Mouse (Mus musculus): Measurements from ENCODE around the gene Srms. TPM values are rescaled to one million over a fixed set of nuclear protein-coding genes. Genes with fewer than 3 reads are reported as not detected.
"Not testable (repeated sequence)": the region's sequence is repeated elsewhere in the genome, so short reads cannot be mapped to it uniquely, and the experiment has no call there.

Gene Srms
- polyA plus RNA-seq, 2 experiments from 2014 or later: 0.18 to 0.38 TPM

DNA sequence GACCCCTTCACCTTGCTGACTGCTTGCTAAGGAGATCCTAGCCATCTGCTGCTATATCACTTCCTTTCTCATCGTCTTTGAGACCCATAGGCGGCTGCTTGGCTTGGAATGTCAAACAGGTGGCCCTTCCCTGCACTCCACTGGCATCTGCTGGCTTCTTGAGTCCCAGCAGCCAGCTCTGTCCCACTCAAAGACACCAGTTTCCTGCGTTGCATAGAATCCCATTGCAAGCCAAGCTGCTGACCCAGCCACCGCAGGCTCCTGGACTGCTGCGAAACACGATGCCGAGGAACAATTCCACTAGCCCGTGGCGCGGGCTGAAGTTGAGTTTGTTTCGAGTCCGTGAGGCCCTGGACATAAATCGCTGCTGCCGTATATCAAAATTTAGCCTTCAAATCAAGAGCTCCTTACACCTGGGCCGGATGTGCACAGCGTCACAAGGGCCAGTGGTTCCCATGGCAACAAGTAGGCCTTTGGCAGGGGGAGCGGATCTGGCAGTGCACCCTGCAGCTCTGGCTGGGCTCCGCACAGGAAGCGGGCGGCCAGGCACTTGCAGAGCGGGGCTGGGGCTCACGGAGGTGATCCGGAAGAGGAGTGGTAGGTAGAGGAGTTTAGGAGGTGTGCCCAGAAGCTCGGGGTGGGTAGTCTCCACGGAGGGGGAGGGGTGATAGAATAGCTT is 6.7 kb upstream of the Srms start, which contains the start of gene Fndc11:
Fndc11 (plus strand) TSS at position 476 of the 679 bp plus-strand sequence.
- ATAC-seq: peak; percentile 100

GRCm38 (mm10) chr2:181218881-181219485 is 6.0 kb upstream of the Srms start:
- ATAC-seq: no peak

DNA sequence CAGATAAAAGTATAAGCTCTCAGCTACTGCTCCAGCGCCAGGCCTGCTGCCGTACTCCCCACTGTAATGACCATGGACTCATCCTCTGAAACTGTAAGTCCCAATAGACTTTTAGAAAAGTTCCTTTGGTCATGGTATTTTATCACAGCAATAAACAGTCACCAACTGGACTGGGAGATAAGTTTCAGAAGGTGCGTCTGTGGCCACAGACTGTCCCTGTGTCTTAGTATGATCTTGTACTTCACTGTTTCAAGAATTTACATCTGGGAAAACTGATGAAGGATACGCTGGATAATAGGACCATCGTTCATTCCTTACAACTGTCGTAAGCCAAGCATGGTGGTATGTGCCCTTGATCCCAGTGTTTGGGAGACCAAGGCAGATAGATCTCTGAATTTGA is 3.1 kb upstream of the Srms start:
- no peak for ATAC-seq

GRCm38 (mm10) chr2:181212389-181213020 is 480 bp downstream of the Srms start:
- ATAC-seq: peak; percentile 45

- no peak for ATAC-seq
Measured at GRCm38 (mm10) chr2:181206118-181206517, 6.9 kb downstream of the Srms start.

DNA sequence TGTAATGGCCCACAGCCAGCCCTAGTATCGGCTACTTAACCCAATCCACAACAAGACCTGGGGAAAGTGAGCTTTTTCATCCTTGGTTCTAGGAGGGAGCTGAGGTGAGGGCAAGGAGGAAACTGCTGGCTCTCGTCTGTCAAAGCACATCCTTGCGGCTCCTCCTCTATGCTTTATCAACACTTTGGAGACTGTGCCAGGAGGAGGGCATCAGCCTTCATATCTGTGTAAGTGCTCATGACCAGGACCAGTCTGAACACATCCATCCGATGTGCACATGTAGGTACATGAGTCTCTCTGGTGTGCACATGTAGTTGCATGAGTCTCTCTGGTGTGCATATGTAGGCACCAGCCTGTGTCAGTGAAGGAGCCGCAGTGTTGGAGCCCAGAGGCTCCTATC is 7.3 kb downstream of the Srms start:
- no peak for ATAC-seq

DNA sequence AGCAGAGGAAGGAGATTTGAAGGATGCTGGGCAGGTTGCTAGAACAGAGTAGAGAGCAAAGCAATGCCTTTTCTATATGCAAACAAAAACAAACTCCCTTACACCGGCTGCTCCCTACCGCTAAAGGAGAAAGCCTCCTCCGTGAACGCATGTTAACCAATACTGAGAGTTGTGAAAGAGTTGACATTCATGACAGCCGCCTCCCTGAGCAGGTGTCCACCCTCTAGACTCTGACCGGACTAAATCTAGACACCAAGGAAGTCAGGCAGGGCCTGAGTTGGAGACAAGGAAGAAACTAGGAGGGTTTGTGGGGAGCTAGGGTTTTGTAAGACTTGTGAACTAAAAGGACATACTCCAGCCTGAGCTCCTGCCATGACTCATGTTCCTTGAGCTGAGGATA is 10.1 kb downstream of the Srms start:
- no peak for ATAC-seq

GRCm38 (mm10) chr2:181202422-181202821 is 10.6 kb downstream of the Srms start, which contains the start of gene Ptk6:
Ptk6 (minus strand) TSS chr2:181202789.
- no peak for ATAC-seq

DNA sequence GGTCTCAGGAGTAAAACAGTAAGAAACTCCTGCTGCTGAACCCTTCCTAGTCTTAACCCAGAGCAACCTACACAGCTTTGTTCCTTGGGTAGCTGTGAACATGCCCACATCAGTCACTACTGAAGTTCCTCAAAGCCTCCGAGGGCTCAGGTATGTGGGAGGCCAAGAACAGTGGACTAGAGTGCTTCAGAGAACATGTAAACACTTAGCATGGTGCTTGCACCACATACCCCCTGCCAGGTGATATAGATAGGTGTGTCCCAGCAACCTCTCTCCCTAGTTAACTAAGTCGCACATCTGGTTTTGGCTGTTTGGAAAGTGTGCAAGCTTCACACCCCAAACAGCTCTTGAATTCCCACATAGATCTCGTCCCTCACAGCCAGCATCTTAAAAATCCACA is 11.4 kb downstream of the Srms start:
- ATAC-seq: no peak

DNA sequence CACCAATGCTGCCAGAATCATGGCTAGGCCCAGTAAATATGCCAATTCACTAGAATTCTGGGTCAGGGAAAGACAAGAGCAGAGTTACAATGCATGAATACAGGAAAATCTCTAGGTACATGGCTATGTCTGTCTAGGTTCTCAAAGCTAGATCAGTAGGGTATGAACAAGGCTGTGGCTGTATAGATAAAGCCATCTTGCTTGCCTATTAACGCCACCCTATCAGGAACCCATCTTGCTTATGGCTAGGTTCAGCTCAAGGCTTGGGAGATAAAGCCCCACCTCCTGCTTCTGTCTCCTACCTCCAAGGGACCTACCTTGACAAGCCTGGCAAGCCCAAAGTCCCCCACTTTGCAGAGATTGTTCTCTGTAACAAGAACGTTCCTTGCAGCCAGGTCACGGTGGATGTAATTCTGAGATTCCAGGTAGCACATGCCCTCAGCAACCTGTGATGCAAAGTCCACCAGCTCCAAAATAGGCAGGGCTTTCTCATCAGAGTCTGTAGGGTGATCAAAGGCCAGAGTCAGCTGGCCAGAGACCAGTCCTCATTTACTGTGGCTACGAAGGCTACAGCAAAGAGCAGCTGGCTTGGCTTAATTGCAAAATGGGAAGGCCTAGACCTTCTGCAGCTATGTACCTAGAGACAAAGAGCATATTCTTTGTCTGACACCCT is 16.2 kb downstream of the Srms start:
- no peak for ATAC-seq

GRCm38 (mm10) chr2:181193044-181193443 is 19.9 kb downstream of the Srms start:
- ATAC-seq: no peak

GRCm38 (mm10) chr2:181191936-181192335 is 21.0 kb downstream of the Srms start:
- ATAC-seq: no peak

- ATAC-seq: not testable (repeated sequence)
Measured at GRCm38 (mm10) chr2:181191385-181191784, 21.6 kb downstream of the Srms start.

DNA sequence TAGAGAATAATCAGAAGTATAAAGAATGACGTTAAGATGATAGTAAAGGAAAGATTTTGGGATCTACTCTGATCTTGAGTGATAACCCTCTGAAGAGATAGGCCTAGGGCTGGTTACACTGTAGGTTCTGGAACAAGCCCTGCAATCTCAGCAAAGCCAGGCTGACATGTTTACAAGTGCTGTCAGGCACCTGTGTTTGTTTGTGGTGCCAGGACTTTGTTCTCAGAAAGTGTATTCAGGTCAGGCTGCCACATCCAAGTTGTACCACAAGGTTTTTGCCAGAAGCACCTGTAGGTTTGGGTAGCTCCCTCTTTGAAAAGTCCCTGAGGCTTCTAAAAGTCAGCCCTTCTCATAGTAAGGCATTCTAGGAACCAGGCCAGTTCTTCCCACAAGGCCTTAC is 23.7 kb downstream of the Srms start:
- no peak for ATAC-seq

DNA sequence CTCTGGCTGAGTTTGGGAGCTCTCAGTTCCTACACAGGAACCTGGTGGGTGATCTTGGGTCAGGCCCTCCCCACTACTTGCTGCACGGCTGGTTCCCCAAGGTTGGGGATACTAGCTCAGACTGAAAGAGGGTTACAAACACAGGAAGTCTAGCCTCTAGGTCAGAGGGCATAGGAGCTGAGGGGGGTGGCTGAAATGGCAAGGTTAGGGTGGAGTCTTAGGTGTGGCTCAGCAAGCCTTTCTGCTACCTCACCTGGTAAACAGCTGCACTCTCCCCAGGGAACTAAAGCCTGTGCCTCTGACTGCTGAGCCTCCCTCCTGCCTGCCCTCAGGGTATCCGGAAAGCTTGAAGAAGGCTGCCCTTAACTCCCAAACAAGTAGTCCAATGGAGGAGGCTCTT is 24.3 kb downstream of the Srms start:
- peak; percentile 6 for ATAC-seq

GRCm38 (mm10) chr2:181187121-181188000 is 25.6 kb downstream of the Srms start, which contains the start of gene Ppdpf:
Ppdpf (plus strand) TSS chr2:181187247.
- ATAC-seq: peak; percentile 89

GRCm38 (mm10) chr2:181186635-181187034 is 26.4 kb downstream of the Srms start:
- peak; percentile 63 for ATAC-seq

- ATAC-seq: no peak
Measured at GRCm38 (mm10) chr2:181180898-181181297, 32.1 kb downstream of the Srms start.

DNA sequence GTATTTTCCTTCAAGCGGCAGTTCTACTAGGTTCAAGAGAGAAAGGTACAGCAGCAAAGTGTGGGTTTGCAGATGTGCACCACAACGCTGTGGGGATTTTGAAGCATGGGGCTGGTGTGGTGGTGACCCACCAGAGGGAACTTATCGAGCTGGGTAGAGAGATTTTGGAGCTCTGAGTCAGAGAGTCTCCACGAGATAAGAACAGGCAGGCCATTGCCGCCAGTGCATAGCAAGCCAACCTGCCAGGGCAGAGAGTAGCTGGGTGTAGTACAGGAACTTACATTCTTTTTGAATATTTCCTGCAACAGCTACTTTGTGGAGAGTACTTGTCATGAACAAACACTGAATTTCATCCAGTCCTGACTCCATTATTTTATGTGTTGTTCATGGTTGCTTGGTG is 34.5 kb downstream of the Srms start:
- ATAC-seq: no peak

DNA sequence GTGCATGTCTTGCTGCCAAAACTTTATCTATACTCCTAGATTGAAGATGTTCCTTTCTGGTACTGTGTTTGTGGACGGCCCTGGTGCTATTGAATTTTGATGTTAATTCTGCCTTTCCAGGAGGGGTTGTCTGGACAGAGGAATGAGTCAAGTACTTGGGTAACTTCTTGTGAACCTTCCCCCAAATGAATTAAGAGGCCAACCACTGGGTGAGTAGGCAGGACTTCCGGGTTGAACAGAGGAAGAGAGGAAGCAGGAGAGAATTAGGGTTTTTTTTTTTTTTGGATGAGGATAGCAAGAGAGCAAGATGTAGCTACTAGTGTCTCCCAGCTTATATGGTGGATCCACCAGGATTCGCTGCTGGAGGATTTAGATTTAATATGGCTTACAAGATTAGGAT is 35.0 kb downstream of the Srms start:
- ATAC-seq: no peak

DNA sequence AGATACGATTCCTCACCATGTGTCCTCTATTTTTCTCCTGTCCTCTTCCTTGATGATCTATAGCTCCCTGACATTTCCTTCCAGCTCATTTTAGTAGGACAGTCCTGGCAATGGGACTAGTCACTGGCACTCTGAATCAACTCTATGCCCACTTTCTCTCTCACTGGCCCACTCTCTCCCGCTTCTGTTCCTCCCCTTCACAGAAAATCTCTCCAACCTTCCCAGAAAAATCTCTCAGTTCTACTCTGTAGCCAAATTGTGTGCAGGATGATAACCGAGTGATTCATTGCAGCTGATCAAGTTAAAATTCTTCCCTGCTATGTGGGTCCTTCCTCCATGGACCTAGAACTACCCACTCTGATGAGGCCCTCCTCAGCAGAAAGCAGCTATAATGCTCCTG is 38.3 kb downstream of the Srms start:
- no peak for ATAC-seq

- ATAC-seq: no peak
Measured at GRCm38 (mm10) chr2:181166469-181166868, 46.5 kb downstream of the Srms start.
